Mouse (Mus musculus): ENCODE results near the gene Cep128. TPM values are rescaled to one million over a fixed set of nuclear protein-coding genes. Genes with fewer than 3 reads are reported as not detected.

Gene Cep128
- polyA plus RNA-seq, 1 experiment from 2014 or later: 3.4 TPM

GRCm38 (mm10) chr12:91161015-91161730, 223.0 kb downstream of the Cep128 start:
- WGBS: 91% methylated on average over 6 of the region's 6 CpGs
- no peaks in the 10 kb centered on the region for H3K36me3 ChIP-seq
- ATAC-seq (ENCODE audit: low read depth): no peak

GRCm38 (mm10) chr12:91158481-91158880, 225.7 kb downstream of the Cep128 start:
- Histone ChIP-seq H3K36me3 (no peaks in the 10 kb centered on the region), H3K9ac (no peak overlapping the region), H3K4me3 (no peak overlapping the region), H3K9me3 (no peaks in the 10 kb centered on the region), H3K4me1 (replicated peaks) (no peaks in the 10 kb centered on the region), H3K27me3 (no peaks in the 10 kb centered on the region), H3K27ac (replicated peaks) (no peak overlapping the region), H3K4me2 (no peak overlapping the region)
- 52% methylated on average over 2 of the region's 2 CpGs for WGBS
- ATAC-seq (ENCODE audit: low read depth): no peak

More at GRCm38 (mm10) chr12:91161015-91161730, 223.0 kb downstream of the Cep128 start:
- H3K4me3 ChIP-seq: no peak overlapping the region
- no peaks in the 10 kb centered on the region for H3K9me3 ChIP-seq
- H3K4me1 ChIP-seq (replicated peaks): no peaks in the 10 kb centered on the region
- H3K27me3 ChIP-seq: no peaks in the 10 kb centered on the region
- H3K27ac ChIP-seq (replicated peaks): no peak overlapping the region
- H3K4me2 ChIP-seq: no peak overlapping the region
- no peak overlapping the region for H3K9ac ChIP-seq

- H3K27me3 ChIP-seq: no peaks in the 10 kb centered on the region
- no peaks in the 10 kb centered on the region for H3K9me3 ChIP-seq
- no peak overlapping the region for H3K9ac ChIP-seq
- H3K27ac ChIP-seq (replicated peaks): no peak overlapping the region
- H3K4me3 ChIP-seq: no peak overlapping the region
- H3K4me2 ChIP-seq: no peak overlapping the region
- 80% methylated on average over 7 of the region's 7 CpGs for WGBS
- no peaks in the 10 kb centered on the region for H3K36me3 ChIP-seq
- no peak for ATAC-seq (ENCODE audit: low read depth)
- H3K4me1 ChIP-seq (replicated peaks): peaks cover 6% of the 10 kb centered on the region; the same call in 1 of the 2 replicates
These were observed 230.2 kb downstream of the Cep128 start for GRCm38 (mm10) chr12:91154052-91154451.

GRCm38 (mm10) chr12:91149152-91149551, 235.1 kb downstream of the Cep128 start:
- 45% methylated on average over 3 of the region's 3 CpGs for WGBS
- Histone ChIP-seq H3K36me3 (no peaks in the 10 kb centered on the region), H3K4me2 (no peak overlapping the region), H3K27ac (replicated peaks) (no peak overlapping the region), H3K4me3 (no peak overlapping the region), H3K27me3 (no peaks in the 10 kb centered on the region), H3K9me3 (no peaks in the 10 kb centered on the region), H3K9ac (no peak overlapping the region), H3K4me1 (replicated peaks) (peaks cover 7% of the 10 kb centered on the region; the same call in 1 of the 2 replicates)
- ATAC-seq (ENCODE audit: low read depth): no peak

- no peak for ATAC-seq (ENCODE audit: low read depth)
- H3K9ac ChIP-seq: no peak overlapping the region
- no peak overlapping the region for H3K4me2 ChIP-seq
- WGBS: 80% methylated on average over 8 of the region's 8 CpGs
- no peak overlapping the region for H3K27ac ChIP-seq (replicated peaks)
- H3K36me3 ChIP-seq: no peaks in the 10 kb centered on the region
- H3K4me3 ChIP-seq: no peak overlapping the region
- peaks cover 2% of the 10 kb centered on the region; the same call in 1 of the 2 replicates for H3K4me1 ChIP-seq (replicated peaks)
- H3K27me3 ChIP-seq: no peaks in the 10 kb centered on the region
- no peaks in the 10 kb centered on the region for H3K9me3 ChIP-seq
These were observed 249.3 kb downstream of the Cep128 start for GRCm38 (mm10) chr12:91134740-91135517.

GRCm38 (mm10) chr12:91115054-91115453, 269.2 kb downstream of the Cep128 start:
- no peak overlapping the region for H3K4me3 ChIP-seq

GRCm38 (mm10) chr12:91103316-91103715, 280.9 kb downstream of the Cep128 start:
- H3K27ac ChIP-seq (replicated peaks): no peak overlapping the region

More at GRCm38 (mm10) chr12:91115054-91115453, 269.2 kb downstream of the Cep128 start:
- Histone ChIP-seq H3K4me1 (replicated peaks) (no peaks in the 10 kb centered on the region), H3K27ac (replicated peaks) (no peak overlapping the region), H3K9ac (no peak overlapping the region), H3K9me3 (no peaks in the 10 kb centered on the region), H3K36me3 (no peaks in the 10 kb centered on the region), H3K4me2 (no peak overlapping the region), H3K27me3 (no peaks in the 10 kb centered on the region)
- ATAC-seq (ENCODE audit: low read depth): no peak
- 85% methylated on average over 3 of the region's 3 CpGs for WGBS

GRCm38 (mm10) chr12:91097869-91098268, 286.3 kb downstream of the Cep128 start:
- H3K27me3 ChIP-seq: no peaks in the 10 kb centered on the region
- peak; percentile 56; the same call in 1 of the 2 replicates for ATAC-seq (ENCODE audit: low read depth)
- no peaks in the 10 kb centered on the region for H3K36me3 ChIP-seq
- 42% methylated on average over 6 of the region's 6 CpGs for WGBS
- H3K4me3 ChIP-seq: no peak overlapping the region
- H3K4me2 ChIP-seq: no peak overlapping the region
- H3K9me3 ChIP-seq: no peaks in the 10 kb centered on the region
- no peak overlapping the region for H3K27ac ChIP-seq (replicated peaks)
- peaks cover 16% of the 10 kb centered on the region for H3K4me1 ChIP-seq (replicated peaks)
- H3K9ac ChIP-seq: no peak overlapping the region

More at GRCm38 (mm10) chr12:91103316-91103715, 280.9 kb downstream of the Cep128 start:
- ATAC-seq (ENCODE audit: low read depth): no peak
- Histone ChIP-seq H3K36me3 (no peaks in the 10 kb centered on the region), H3K4me1 (replicated peaks) (peaks cover 5% of the 10 kb centered on the region; the same call in 1 of the 2 replicates), H3K4me2 (no peak overlapping the region), H3K9ac (no peak overlapping the region), H3K9me3 (no peaks in the 10 kb centered on the region), H3K27me3 (no peaks in the 10 kb centered on the region), H3K4me3 (no peak overlapping the region)
- 55% methylated on average over 4 of the region's 4 CpGs for WGBS

- Histone ChIP-seq H3K27me3 (no peaks in the 10 kb centered on the region), H3K9me3 (no peaks in the 10 kb centered on the region), H3K9ac (no peak overlapping the region), H3K36me3 (no peaks in the 10 kb centered on the region), H3K4me2 (no peak overlapping the region), H3K4me3 (no peak overlapping the region), H3K27ac (replicated peaks) (no peak overlapping the region), H3K4me1 (replicated peaks) (peaks cover 16% of the 10 kb centered on the region)
- no peak for ATAC-seq (ENCODE audit: low read depth)
- 96% methylated on average over 6 of the region's 6 CpGs for WGBS
These were observed 288.0 kb downstream of the Cep128 start for GRCm38 (mm10) chr12:91096197-91096596.

GRCm38 (mm10) chr12:91088271-91088670, 295.9 kb downstream of the Cep128 start:
- Histone ChIP-seq H3K4me1 (replicated peaks) (no peaks in the 10 kb centered on the region), H3K9me3 (no peaks in the 10 kb centered on the region), H3K27ac (replicated peaks) (no peak overlapping the region), H3K4me2 (no peak overlapping the region), H3K4me3 (no peak overlapping the region), H3K36me3 (no peaks in the 10 kb centered on the region), H3K9ac (no peak overlapping the region), H3K27me3 (no peaks in the 10 kb centered on the region)
- no peak for ATAC-seq (ENCODE audit: low read depth)
- 91% methylated on average over 4 of the region's 4 CpGs for WGBS

- Histone ChIP-seq H3K4me1 (replicated peaks) (no peaks in the 10 kb centered on the region), H3K9ac (no peak overlapping the region), H3K4me3 (no peak overlapping the region), H3K4me2 (no peak overlapping the region), H3K9me3 (no peaks in the 10 kb centered on the region), H3K27me3 (no peaks in the 10 kb centered on the region), H3K27ac (replicated peaks) (no peak overlapping the region), H3K36me3 (no peaks in the 10 kb centered on the region)
- no peak for ATAC-seq (ENCODE audit: low read depth)
- 87% methylated on average over 9 of the region's 9 CpGs for whole genome bisulfite sequencing
These were observed 298.2 kb downstream of the Cep128 start for GRCm38 (mm10) chr12:91085967-91086366.

GRCm38 (mm10) chr12:91075600-91075999, 308.6 kb downstream of the Cep128 start:
- Histone ChIP-seq H3K36me3 (no peaks in the 10 kb centered on the region), H3K9ac (no peak overlapping the region), H3K4me1 (replicated peaks) (no peaks in the 10 kb centered on the region), H3K27me3 (no peaks in the 10 kb centered on the region), H3K4me2 (no peak overlapping the region), H3K27ac (replicated peaks) (no peak overlapping the region), H3K9me3 (no peaks in the 10 kb centered on the region), H3K4me3 (no peak overlapping the region)
- WGBS: 93% methylated on average over 5 of the region's 5 CpGs
- ATAC-seq (ENCODE audit: low read depth): no peak
